ENCODE assay signal across 8 mouse cellular contexts in genomic region chr7:99625722-99626375, GRCm38 (mm10). TPM values are rescaled to one million over a fixed set of nuclear protein-coding genes. Genes with fewer than 3 reads are reported as not detected.
A peak's percentile ranks its signal among the peaks of the same experiment; 100 is the strongest.
DNase-seq lines count a peak whose midpoint lies in the region; ATAC-seq lines count a peak whose summit lies in the region.

No protein-coding gene starts in this region.

- H3K9me3 ChIP-seq in hindbrain, embryonic 15.5 days, result no peaks in the 10 kb centered on the region

- peaks cover 34% of the 10 kb centered on the region for H3K27me3 ChIP-seq in hindbrain, embryonic 15.5 days

- ATAC-seq in common myeloid progenitor, adult 5-6 weeks (replicated peaks; ENCODE audit: low read depth, poor library complexity, severe bottlenecking), result peak; percentile 88
- ATAC-seq in hindbrain, embryonic 15.5 days (ENCODE audit: low FRiP score, low read depth), result peak; percentile 90

- H3K4me1 ChIP-seq in hindbrain, embryonic 15.5 days (replicated peaks), result peaks cover 23% of the 10 kb centered on the region

- WGBS in hindbrain, embryonic 15.5 days, result under 1% methylated on average over 81 of the region's 81 CpGs

- peak; percentile 82 for DNase-seq in R1 (ENCODE audit: low read depth, low spot score)
- peak; percentile 94 for DNase-seq in gastrocnemius, adult 18-20 months (ENCODE audit: low spot score)
- peak; percentile 88 to 90 for DNase-seq in layer of hippocampus, postnatal 25 days (ENCODE audit: extremely low spot score in 1 of 2, low spot score in 1 of 2)
- peak; percentile 90 for DNase-seq in lung, postnatal 10 days
- peak; percentile 88 for DNase-seq in ovary, postnatal 14 days (ENCODE audit: low spot score)
- peak; percentile 81 for DNase-seq in thymus, postnatal 0 days (ENCODE audit: low spot score)

- peak overlapping the region; percentile 75 for H3K4me2 ChIP-seq in hindbrain, embryonic 15.5 days

- H3K9ac ChIP-seq in hindbrain, embryonic 15.5 days, result peak overlapping the region; percentile 49

- H3K27ac ChIP-seq in hindbrain, embryonic 15.5 days (replicated peaks), result peak overlapping the region; percentile 20; the same call in 1 of the 2 replicates

- peak overlapping the region; percentile 46 for H3K4me3 ChIP-seq in hindbrain, embryonic 15.5 days

- H3K36me3 ChIP-seq in hindbrain, embryonic 15.5 days, result no peaks in the 10 kb centered on the region

RNA-seq across cellular contexts. Expression of gene Tpbgl, which starts 1.1 kb away (rescaled TPM):
- total RNA-seq in common myeloid progenitor, adult 5-6 weeks (2017), result 0.34 TPM in 1 of 2 replicates, not detected in the other
- total RNA-seq in gastrocnemius, adult 18-20 months (2021), result 10 to 100 TPM; 42.6 to 56.8 TPM
- polyA plus RNA-seq in hindbrain, embryonic 15.5 days (2015; fragmentation: Nextera tagmentation; extraction: Ambion mirVana), result 2.0 and 2.4 TPM in 2 replicates
- total RNA-seq in layer of hippocampus, postnatal 25 days (2021), result 1 to 10 TPM; 6.1 TPM
- 1.4 and 1.6 TPM in 2 replicates for polyA plus RNA-seq in thymus, postnatal 0 days (2015; fragmentation: Nextera tagmentation; extraction: Ambion mirVana)

Comparison
In these comparisons a context has a peak if more than half of its experiments do, and no peak if none do; other contexts are left out.
1. Peak in every context shown above with its lines: DNase-seq, ATAC-seq, H3K4me3 ChIP-seq and H3K27ac ChIP-seq.
2. RNA of gene Tpbgl, which starts 1.1 kb away (total RNA-seq): 42.6 to 56.8 TPM in gastrocnemius, adult 18-20 months; 6.1 TPM in layer of hippocampus, postnatal 25 days and 0.34 TPM in common myeloid progenitor, adult 5-6 weeks; every median in the first group is over 4 times any median in the second.